Mouse (Mus musculus) ES-E14 (cell line): ENCODE measurements around the gene Prokr2.

Experiments
- HCFC1 ChIP-seq: IDR thresholded peaks from 2 replicates; pipeline ENCODE4 v1.6.1; 2012; ENCODE audit warnings: low read length, inconsistent platforms, borderline replicate concordance; ENCODE audit not compliant: insufficient read depth
- MAFK ChIP-seq: IDR thresholded peaks from 2 replicates; pipeline ENCODE4 v1.6.1; 2014; ENCODE audit warnings: mild to moderate bottlenecking, low read depth, low read length, inconsistent platforms; ENCODE audit not compliant: insufficient read depth
- ZC3H11A ChIP-seq: IDR thresholded peaks from 2 replicates; pipeline ENCODE4 v1.6.1; 2012; ENCODE audit warnings: low read depth, mild to moderate bottlenecking, inconsistent platforms, low read length, borderline replicate concordance
- ZNF384 ChIP-seq: IDR thresholded peaks from 2 replicates; pipeline ENCODE4 v1.6.1; 2012; ENCODE audit warnings: low read depth, low read length, inconsistent platforms

DNA sequence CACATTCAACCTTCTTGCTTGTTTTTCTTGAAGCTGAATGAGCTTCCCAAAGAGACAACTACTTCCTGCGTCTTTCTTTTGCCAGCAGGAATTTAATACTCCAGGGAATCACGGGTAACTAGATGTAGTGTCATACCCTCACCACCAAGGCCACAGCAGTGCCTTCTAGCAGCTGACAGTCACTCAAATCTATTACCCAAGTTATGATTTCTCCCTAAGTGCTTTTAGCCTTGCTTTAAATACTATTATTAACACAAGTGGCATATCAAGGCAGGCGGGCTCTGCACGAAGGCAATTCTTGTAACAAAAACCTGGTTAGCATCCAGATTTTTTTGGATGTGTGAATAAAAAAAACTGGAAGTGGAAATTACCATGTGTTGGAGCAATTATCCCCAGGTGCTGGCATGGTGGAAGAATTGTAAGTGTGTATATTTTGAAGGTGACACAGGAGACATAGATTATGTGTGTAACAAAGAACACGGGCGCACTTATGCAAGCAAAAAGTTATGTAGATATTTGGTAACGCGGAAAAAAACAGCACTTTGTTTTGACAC lies 5.4 kb upstream of the Prokr2 start:
- TF ChIP-seq HCFC1: no peak
- TF ChIP-seq ZC3H11A: no peak
- TF ChIP-seq ZNF384: no peak
- no peak for TF ChIP-seq MAFK
